Mouse (Mus musculus) megakaryocyte, embryonic 14.5 days (primary cell): ENCODE results near the gene Tspan2. TPM values are rescaled to one million over a fixed set of nuclear protein-coding genes. Genes with fewer than 3 reads are reported as not detected.

Source experiments
- H3K27me3 ChIP-seq: replicated peaks from 2 replicates; pipeline ENCODE3; 2012; ENCODE audit warnings: inconsistent platforms
- H3K36me3 ChIP-seq: replicated peaks from 2 replicates; pipeline ENCODE3; 2012; ENCODE audit warnings: low read length, inconsistent platforms, mixed read lengths
- H3K4me1 ChIP-seq: 2 replicates; pipeline ENCODE4 v1.6.1; 2012; ENCODE audit warnings: inconsistent platforms
- H3K4me3 ChIP-seq: replicated peaks from 2 replicates; pipeline ENCODE3; 2012; ENCODE audit warnings: moderate library complexity, mild to moderate bottlenecking, inconsistent platforms
- H3K9me3 ChIP-seq: 2 replicates; pipeline ENCODE4 v1.6.1; 2012; ENCODE audit warnings: inconsistent platforms
- FLI1 ChIP-seq: IDR thresholded peaks from 2 replicates; pipeline ENCODE4 v1.6.1; 2012; ENCODE audit warnings: low read length, inconsistent platforms, mixed read lengths
- GATA1 ChIP-seq: IDR thresholded peaks from 3 replicates; pipeline ENCODE4 v1.6.1; 2012; ENCODE audit warnings: mixed read lengths, low read length, inconsistent platforms, borderline replicate concordance
- polyA plus RNA-seq: library from polyadenylated mRNA; stranded (reverse); fragments of >175 nt; gene quantifications from 2 replicates; pipeline ENCODE4 v1.2.3, GENCODE M21; 2012; ENCODE audit warnings: low replicate concordance; ENCODE audit not compliant: insufficient read depth

Gene Tspan2
- polyA plus RNA-seq, 1 experiment, result 0.21 TPM

- peaks cover 6% of the 10 kb centered on the region for H3K27me3 ChIP-seq
- peaks cover 31% of the 10 kb centered on the region for H3K4me1 ChIP-seq
- peaks cover 4% of the 10 kb centered on the region; the same call in 1 of the 2 replicates for H3K9me3 ChIP-seq
- peak overlapping the region; percentile 91 for H3K4me3 ChIP-seq
- TF ChIP-seq GATA1, result no peak
- TF ChIP-seq FLI1, result no peak
- H3K36me3 ChIP-seq, result no peaks in the 10 kb centered on the region
Observed at GRCm38 (mm10) chr3:102715066-102715584, 19.2 kb upstream of the Tspan2 start.

GRCm38 (mm10) chr3:102715839-102716238 is 18.5 kb upstream of the Tspan2 start:
- no peak for TF ChIP-seq GATA1
- no peak for TF ChIP-seq FLI1
- Histone ChIP-seq H3K27me3 (peaks cover 4% of the 10 kb centered on the region), H3K4me1 (peaks cover 37% of the 10 kb centered on the region), H3K4me3 (peak overlapping the region; percentile 64), H3K36me3 (no peaks in the 10 kb centered on the region), H3K9me3 (peaks cover 4% of the 10 kb centered on the region; the same call in 1 of the 2 replicates)

- H3K9me3 ChIP-seq, result peaks cover 4% of the 10 kb centered on the region; the same call in 1 of the 2 replicates
Observed at GRCm38 (mm10) chr3:102717586-102718285, 16.6 kb upstream of the Tspan2 start.

GRCm38 (mm10) chr3:102723154-102723553 is 11.2 kb upstream of the Tspan2 start:
- TF ChIP-seq FLI1 (no peak), GATA1 (no peak)

More at GRCm38 (mm10) chr3:102717586-102718285, 16.6 kb upstream of the Tspan2 start:
- Histone ChIP-seq H3K27me3 (peaks cover under 1% of the 10 kb centered on the region), H3K4me3 (no peak overlapping the region), H3K36me3 (no peaks in the 10 kb centered on the region), H3K4me1 (peaks cover 38% of the 10 kb centered on the region)
- TF ChIP-seq GATA1, result no peak
- TF ChIP-seq FLI1, result no peak

GRCm38 (mm10) chr3:102723841-102724570 is 10.3 kb upstream of the Tspan2 start:
- Histone ChIP-seq H3K9me3 (no peaks in the 10 kb centered on the region), H3K27me3 (no peaks in the 10 kb centered on the region), H3K4me1 (peaks cover 41% of the 10 kb centered on the region), H3K4me3 (peak overlapping the region; percentile 86), H3K36me3 (no peaks in the 10 kb centered on the region)
- TF ChIP-seq GATA1, result no peak
- TF ChIP-seq FLI1, result no peak

More at GRCm38 (mm10) chr3:102723154-102723553, 11.2 kb upstream of the Tspan2 start:
- H3K4me3 ChIP-seq, result peak overlapping the region; percentile 33
- peaks cover 41% of the 10 kb centered on the region for H3K4me1 ChIP-seq
- H3K36me3 ChIP-seq, result no peaks in the 10 kb centered on the region
- no peaks in the 10 kb centered on the region for H3K9me3 ChIP-seq
- H3K27me3 ChIP-seq, result no peaks in the 10 kb centered on the region

GRCm38 (mm10) chr3:102724798-102725459 is 9.4 kb upstream of the Tspan2 start:
- Histone ChIP-seq H3K9me3 (no peaks in the 10 kb centered on the region), H3K4me3 (no peak overlapping the region), H3K4me1 (peaks cover 32% of the 10 kb centered on the region), H3K27me3 (no peaks in the 10 kb centered on the region), H3K36me3 (no peaks in the 10 kb centered on the region)
- TF ChIP-seq FLI1 (no peak), GATA1 (no peak)

- Histone ChIP-seq H3K9me3 (no peaks in the 10 kb centered on the region), H3K36me3 (no peaks in the 10 kb centered on the region), H3K4me3 (no peak overlapping the region), H3K27me3 (peaks cover 7% of the 10 kb centered on the region), H3K4me1 (peaks cover 38% of the 10 kb centered on the region)
- no peak for TF ChIP-seq GATA1
Observed at GRCm38 (mm10) chr3:102729416-102729815, 4.9 kb upstream of the Tspan2 start.

GRCm38 (mm10) chr3:102731112-102731511 is 3.2 kb upstream of the Tspan2 start:
- Histone ChIP-seq H3K4me3 (no peak overlapping the region), H3K27me3 (peaks cover 21% of the 10 kb centered on the region), H3K4me1 (peaks cover 47% of the 10 kb centered on the region), H3K36me3 (no peaks in the 10 kb centered on the region), H3K9me3 (no peaks in the 10 kb centered on the region)
- TF ChIP-seq GATA1 (no peak), FLI1 (no peak)

GRCm38 (mm10) chr3:102732619-102733018 is 1.7 kb upstream of the Tspan2 start:
- Histone ChIP-seq H3K4me1 (peaks cover 62% of the 10 kb centered on the region), H3K36me3 (no peaks in the 10 kb centered on the region), H3K4me3 (no peak overlapping the region), H3K27me3 (peaks cover 31% of the 10 kb centered on the region), H3K9me3 (no peaks in the 10 kb centered on the region)
- TF ChIP-seq GATA1 (no peak), FLI1 (no peak)
